Mouse (Mus musculus): ENCODE data around the gene Trappc10. TPM values are rescaled to one million over a fixed set of nuclear protein-coding genes. Genes with fewer than 3 reads are reported as not detected.

Trappc10 gene
- polyA plus RNA-seq, 1 experiment, result 62.8 TPM

GRCm38 (mm10) chr10:78238297-78238696 lies 6.1 kb downstream of the Trappc10 start:
- H3K4me1 ChIP-seq (ENCODE audit: control insufficient read depth, insufficient read depth, low read length), result peaks cover 14% of the 10 kb centered on the region
- no peak overlapping the region for H3K4me3 ChIP-seq (ENCODE audit: insufficient read depth, low read length)
- H3K27ac ChIP-seq (ENCODE audit: insufficient read depth, low read length), result peak overlapping the region; percentile 62; the same call in 1 of the 2 replicates
- no peak for TF ChIP-seq CTCF (IDR thresholded peaks at IDR 0.05; ENCODE audit: extremely low read depth, insufficient read depth, low read length)
- TF ChIP-seq POLR2A (IDR thresholded peaks at IDR 0.05; ENCODE audit: extremely low read depth, insufficient read depth, low read length), result no peak

DNA sequence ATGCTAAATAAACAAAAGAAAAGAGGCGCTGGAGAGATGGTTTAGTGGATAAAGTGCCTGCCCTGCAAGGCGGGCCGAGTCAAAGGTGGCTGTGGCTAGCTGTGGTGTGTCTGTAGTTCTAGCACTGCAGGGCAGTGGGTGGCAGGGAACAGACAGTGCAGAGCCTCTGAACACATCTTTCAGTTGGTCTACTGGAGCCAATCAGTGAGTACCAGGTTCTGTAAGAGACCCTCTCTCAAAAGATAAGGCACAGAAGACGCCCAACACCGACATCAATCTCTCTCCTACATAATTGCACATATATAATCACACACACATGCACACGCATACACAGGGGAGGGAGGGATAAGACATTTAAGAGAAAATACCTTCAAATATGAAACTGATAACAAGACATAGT lies 6.6 kb downstream of the Trappc10 start:
- no peak for TF ChIP-seq POLR2A (IDR thresholded peaks at IDR 0.05; ENCODE audit: extremely low read depth, insufficient read depth, low read length)
- TF ChIP-seq CTCF (IDR thresholded peaks at IDR 0.05; ENCODE audit: extremely low read depth, insufficient read depth, low read length), result no peak
- Histone ChIP-seq H3K27ac (ENCODE audit: insufficient read depth, low read length) (no peak overlapping the region), H3K4me1 (ENCODE audit: control insufficient read depth, insufficient read depth, low read length) (peaks cover 14% of the 10 kb centered on the region), H3K4me3 (ENCODE audit: insufficient read depth, low read length) (no peak overlapping the region)

DNA sequence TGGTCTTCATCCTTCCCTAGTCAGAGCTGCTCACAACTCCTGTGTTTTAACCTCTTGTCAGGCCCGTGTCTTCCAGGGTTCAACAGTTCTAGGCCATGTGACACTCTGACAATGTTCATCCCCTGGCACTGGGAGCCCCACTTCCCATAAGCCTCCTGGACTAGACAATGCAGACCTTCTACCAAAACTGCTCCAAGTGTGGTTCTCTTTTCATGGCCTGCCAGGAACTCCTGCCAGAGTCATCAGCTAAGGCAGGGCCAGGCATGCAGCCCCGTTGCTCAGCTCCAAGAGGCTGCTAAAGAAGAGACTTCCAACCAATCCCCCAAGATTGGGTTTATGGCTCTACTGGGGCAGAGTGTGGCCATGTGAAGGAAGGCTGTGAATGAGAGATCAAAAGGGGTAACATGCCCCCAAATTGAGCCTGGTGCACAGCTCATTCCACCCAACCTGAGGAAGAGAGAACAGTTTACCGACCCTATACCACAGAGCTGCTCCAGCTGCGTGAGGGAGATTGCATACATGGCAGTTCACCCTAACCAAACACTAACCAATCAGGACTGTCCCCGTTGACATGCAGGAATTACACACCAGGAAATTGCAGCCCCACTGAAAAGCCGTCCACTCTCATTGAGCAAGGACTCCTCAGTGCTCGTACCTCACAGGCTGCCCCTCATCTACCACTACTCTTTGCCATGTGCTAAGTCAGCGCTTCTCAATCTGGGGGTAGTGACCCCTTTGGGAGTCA lies 7.4 kb downstream of the Trappc10 start:
- Histone ChIP-seq H3K27ac (ENCODE audit: insufficient read depth, low read length) (peak overlapping the region; percentile 85), H3K4me1 (ENCODE audit: control insufficient read depth, insufficient read depth, low read length) (peaks cover 16% of the 10 kb centered on the region), H3K4me3 (ENCODE audit: insufficient read depth, low read length) (no peak overlapping the region)
- TF ChIP-seq CTCF (IDR thresholded peaks at IDR 0.05; ENCODE audit: extremely low read depth, insufficient read depth, low read length), result no peak
- TF ChIP-seq POLR2A (IDR thresholded peaks at IDR 0.05; ENCODE audit: extremely low read depth, insufficient read depth, low read length), result no peak

DNA sequence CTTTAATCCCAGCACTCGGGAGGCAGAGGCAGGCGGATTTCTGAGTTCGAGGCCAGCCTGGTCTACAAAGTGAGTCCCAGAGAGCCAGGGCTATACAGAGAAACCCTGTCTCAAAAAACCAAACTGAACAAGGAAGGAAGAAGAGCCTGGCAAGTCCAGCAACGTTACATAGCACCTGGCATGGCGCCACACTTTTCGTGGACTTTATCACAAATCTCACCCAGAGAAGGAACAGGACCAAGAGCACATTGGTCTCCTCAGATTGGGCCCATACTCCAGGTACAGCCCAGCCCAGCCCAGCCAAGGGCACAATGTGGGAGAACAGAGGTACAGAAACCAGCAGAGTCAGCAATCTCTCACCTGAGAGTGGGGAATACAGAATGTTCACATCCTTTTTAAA lies 10.7 kb downstream of the Trappc10 start:
- TF ChIP-seq POLR2A (IDR thresholded peaks at IDR 0.05; ENCODE audit: extremely low read depth, insufficient read depth, low read length) (no peak), CTCF (IDR thresholded peaks at IDR 0.05; ENCODE audit: extremely low read depth, insufficient read depth, low read length) (no peak)
- no peak overlapping the region for H3K4me3 ChIP-seq (ENCODE audit: insufficient read depth, low read length)
- peaks cover 16% of the 10 kb centered on the region for H3K4me1 ChIP-seq (ENCODE audit: control insufficient read depth, insufficient read depth, low read length)
- H3K27ac ChIP-seq (ENCODE audit: insufficient read depth, low read length), result no peak overlapping the region

GRCm38 (mm10) chr10:78233161-78233560 lies 11.3 kb downstream of the Trappc10 start:
- no peak for TF ChIP-seq POLR2A (IDR thresholded peaks at IDR 0.05; ENCODE audit: extremely low read depth, insufficient read depth, low read length)
- Histone ChIP-seq H3K4me1 (ENCODE audit: control insufficient read depth, insufficient read depth, low read length) (peaks cover 16% of the 10 kb centered on the region), H3K4me3 (ENCODE audit: insufficient read depth, low read length) (no peak overlapping the region), H3K27ac (ENCODE audit: insufficient read depth, low read length) (no peak overlapping the region)

DNA sequence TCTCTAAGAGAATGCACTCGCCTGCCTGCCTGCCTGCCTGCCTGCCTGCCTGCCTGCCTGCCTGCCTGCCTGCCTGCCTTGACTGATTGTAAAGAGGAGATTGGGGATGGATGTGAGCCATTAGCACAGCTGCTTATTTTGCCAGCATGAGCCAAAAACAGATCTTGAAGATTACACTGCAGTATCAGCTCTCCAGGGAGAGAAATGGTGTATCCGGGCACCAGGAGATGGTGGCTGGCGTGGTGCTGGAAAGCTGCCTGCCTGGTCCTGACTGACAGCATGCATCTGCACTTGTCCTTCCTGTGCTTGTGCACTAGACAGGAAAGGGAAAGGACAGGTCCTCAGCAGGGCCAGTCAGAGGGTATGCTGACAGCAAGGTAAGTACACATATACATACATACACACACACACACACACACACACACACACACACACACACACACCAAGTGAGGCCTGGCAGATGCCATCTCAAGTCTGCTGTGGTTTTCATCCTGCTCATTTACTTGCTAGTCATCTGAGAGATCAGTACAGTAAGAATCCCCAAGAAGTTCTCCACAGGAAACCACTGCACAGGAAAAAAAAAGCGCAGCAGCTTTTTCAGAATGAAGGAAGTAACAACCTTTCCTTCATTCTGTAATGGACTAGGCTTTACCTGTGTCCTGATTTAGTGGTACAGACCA lies 12.0 kb downstream of the Trappc10 start:
- peaks cover 18% of the 10 kb centered on the region for H3K4me1 ChIP-seq (ENCODE audit: control insufficient read depth, insufficient read depth, low read length)
- no peak overlapping the region for H3K27ac ChIP-seq (ENCODE audit: insufficient read depth, low read length)
- TF ChIP-seq CTCF (IDR thresholded peaks at IDR 0.05; ENCODE audit: extremely low read depth, insufficient read depth, low read length) (no peak), POLR2A (IDR thresholded peaks at IDR 0.05; ENCODE audit: extremely low read depth, insufficient read depth, low read length) (no peak)
- H3K4me3 ChIP-seq (ENCODE audit: insufficient read depth, low read length), result no peak overlapping the region

DNA sequence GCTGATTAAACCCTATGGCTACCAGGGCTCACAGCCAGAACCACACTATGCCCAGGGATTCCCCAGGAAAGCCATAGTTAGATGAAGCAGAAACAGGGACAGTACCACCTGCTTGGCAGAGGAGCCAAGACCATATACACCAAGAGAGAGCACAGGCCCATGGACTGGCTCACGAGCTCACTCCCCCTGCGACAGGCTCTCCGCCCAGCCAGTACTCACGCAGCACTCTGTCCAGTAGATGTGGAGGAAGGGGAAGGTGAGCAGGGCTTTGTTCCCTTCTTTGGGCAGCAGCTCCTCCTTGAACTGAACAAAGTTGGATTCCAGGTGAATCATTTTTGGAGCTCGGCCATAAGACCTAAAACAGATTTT lies 15.9 kb downstream of the Trappc10 start:
- Histone ChIP-seq H3K27ac (ENCODE audit: insufficient read depth, low read length) (0 out of 2 replicates have a peak overlapping the region, but pooled peaks have one; percentile 17), H3K4me3 (ENCODE audit: insufficient read depth, low read length) (no peak overlapping the region), H3K4me1 (ENCODE audit: control insufficient read depth, insufficient read depth, low read length) (peaks cover 12% of the 10 kb centered on the region)
- no peak for TF ChIP-seq POLR2A (IDR thresholded peaks at IDR 0.05; ENCODE audit: extremely low read depth, insufficient read depth, low read length)

DNA sequence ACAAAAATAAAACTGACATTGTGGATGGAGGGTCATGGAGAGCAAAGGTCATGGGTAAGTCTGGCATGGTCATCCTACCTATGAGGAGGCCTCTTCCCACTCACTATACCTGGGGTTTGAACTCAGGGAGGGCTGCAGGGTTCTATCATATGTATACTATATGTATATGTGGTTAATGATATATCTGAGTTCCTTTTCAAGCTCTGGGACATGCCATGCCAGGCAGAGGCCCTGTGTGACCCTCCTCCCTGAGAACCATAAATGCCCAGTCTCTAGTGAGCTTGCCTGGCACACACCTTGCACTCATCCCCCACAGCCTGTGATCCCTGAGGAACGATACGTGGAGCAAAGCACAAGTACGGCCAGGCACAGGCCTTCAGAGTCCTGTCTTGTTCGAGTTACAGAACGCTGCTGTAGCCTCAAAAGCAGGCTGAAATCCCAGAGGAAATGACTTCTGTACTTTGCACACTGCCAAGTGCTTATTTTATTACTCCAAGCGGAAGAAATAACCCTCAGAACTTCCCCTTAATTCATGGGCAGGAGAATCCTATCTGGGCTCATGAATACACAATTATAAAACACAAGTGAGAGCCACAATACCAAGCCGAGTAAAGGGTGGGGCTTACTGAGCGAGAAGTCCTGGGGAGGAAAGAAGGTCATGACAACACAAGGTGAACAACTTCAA lies 16.4 kb downstream of the Trappc10 start:
- TF ChIP-seq POLR2A (IDR thresholded peaks at IDR 0.05; ENCODE audit: extremely low read depth, insufficient read depth, low read length), result no peak
- no peak for TF ChIP-seq CTCF (IDR thresholded peaks at IDR 0.05; ENCODE audit: extremely low read depth, insufficient read depth, low read length)

GRCm38 (mm10) chr10:78224136-78224535 lies 20.3 kb downstream of the Trappc10 start:
- H3K27ac ChIP-seq (ENCODE audit: insufficient read depth, low read length), result no peak overlapping the region
- TF ChIP-seq POLR2A (IDR thresholded peaks at IDR 0.05; ENCODE audit: extremely low read depth, insufficient read depth, low read length) (no peak), CTCF (IDR thresholded peaks at IDR 0.05; ENCODE audit: extremely low read depth, insufficient read depth, low read length) (no peak)
- no peak overlapping the region for H3K4me3 ChIP-seq (ENCODE audit: insufficient read depth, low read length)
- H3K4me1 ChIP-seq (ENCODE audit: control insufficient read depth, insufficient read depth, low read length), result peaks cover 15% of the 10 kb centered on the region

More for the DNA sequence above, 16.4 kb downstream of the Trappc10 start:
- H3K27ac ChIP-seq (ENCODE audit: insufficient read depth, low read length), result 0 out of 2 replicates have a peak overlapping the region, but pooled peaks have one; percentile 17
- no peak overlapping the region for H3K4me3 ChIP-seq (ENCODE audit: insufficient read depth, low read length)
- peaks cover 12% of the 10 kb centered on the region for H3K4me1 ChIP-seq (ENCODE audit: control insufficient read depth, insufficient read depth, low read length)

Data from cortical plate, adult 2 months (tissue).